Mouse (Mus musculus) cerebellum, postnatal 36 days (tissue): ENCODE results near the gene 5730596B20Rik.

Experiments
- DNase-seq, 2 experiments: peaks; one replicate each; pipeline ENCODE4 v3.0.0; 2021 to 2022; ENCODE audit warnings: mixed read lengths in 2 of 2

The 5730596B20Rik gene

GRCm38 (mm10) chr6:52177061-52177735 lies at the start of gene 5730596B20Rik:
TSS of gene 5730596B20Rik (plus strand) at chr6:52177498.
- DNase-seq: no peak

DNA sequence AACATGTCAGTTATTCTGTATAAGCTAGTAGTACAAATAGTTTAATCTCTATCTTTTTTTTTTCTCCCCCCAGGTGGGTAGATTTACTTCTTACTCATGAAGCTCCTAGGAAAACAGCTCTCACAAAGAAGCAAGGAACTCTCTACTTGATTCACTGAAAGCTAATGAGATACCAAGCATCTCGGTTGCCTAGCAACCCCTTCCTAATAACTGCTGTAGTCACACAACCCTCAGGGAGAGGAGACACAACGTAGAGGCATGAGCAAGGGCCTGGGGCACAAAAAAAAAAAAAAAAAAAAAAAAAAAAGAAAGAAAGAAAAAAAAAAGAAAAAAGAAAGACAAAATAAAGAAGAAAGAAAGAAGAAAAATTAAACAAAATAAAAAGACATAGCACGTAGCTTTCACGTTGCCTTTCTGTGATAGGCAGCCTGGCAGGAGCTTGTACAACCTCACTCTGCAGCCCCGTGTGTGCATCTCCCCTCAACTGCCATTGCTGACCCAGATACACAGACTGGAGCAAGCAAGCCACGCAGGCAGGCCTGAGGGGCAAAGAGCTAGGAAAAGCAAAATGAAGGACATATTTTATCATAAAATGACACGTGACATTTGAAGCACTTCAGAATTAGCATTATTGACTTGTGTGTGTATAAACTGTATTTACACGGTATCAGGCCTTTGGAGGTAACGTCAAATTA lies 39.3 kb upstream of the 5730596B20Rik start:
- DNase-seq: no peak

DNA sequence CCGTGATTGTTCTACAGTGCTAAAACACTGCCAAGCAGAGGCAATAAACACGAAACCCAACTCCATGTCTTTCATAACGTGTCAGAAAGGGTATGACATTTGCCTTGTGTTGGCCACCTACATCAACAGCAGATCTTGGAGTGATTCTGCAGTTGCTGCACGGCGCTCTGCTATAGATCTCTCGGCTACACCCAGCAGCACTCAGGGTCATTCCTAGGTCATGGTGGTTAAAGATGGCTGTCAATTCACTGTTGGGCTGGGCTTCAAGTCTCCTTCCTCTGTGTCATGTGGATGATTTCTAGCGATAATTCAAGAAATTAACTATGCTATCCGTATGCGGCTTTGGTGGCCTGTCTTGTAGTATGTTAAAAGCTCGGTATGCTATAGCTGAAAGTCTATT lies 38.7 kb upstream of the 5730596B20Rik start:
- DNase-seq: no peak

GRCm38 (mm10) chr6:52139115-52139514 lies 38.2 kb upstream of the 5730596B20Rik start:
- DNase-seq: no peak

GRCm38 (mm10) chr6:52150401-52150966 lies 26.8 kb upstream of the 5730596B20Rik start:
- DNase-seq: no peak

DNA sequence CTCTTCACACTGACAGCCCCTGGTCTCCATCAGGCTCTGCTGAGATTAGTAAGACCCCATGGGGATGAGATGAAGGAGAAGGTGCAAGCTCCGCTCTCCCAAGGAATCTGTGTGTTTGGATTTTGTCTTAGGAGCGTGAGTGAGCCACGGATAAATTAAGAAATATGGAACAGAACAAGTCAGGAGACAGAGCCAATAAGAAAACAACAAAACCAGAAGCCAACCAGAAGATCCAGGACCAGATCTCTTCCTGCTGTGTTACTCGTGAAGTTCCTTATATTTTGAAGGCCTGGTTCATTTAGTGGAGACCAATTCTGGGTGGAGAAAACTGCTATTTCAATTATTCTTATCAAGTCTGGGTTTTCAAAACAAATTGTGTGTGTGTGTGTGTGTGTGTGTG lies 25.7 kb upstream of the 5730596B20Rik start:
- DNase-seq: no peak

GRCm38 (mm10) chr6:52152226-52153193 lies 24.8 kb upstream of the 5730596B20Rik start:
- DNase-seq: no peak

- DNase-seq: no peak
These were observed 24.0 kb upstream of the 5730596B20Rik start for GRCm38 (mm10) chr6:52153270-52153669.

DNA sequence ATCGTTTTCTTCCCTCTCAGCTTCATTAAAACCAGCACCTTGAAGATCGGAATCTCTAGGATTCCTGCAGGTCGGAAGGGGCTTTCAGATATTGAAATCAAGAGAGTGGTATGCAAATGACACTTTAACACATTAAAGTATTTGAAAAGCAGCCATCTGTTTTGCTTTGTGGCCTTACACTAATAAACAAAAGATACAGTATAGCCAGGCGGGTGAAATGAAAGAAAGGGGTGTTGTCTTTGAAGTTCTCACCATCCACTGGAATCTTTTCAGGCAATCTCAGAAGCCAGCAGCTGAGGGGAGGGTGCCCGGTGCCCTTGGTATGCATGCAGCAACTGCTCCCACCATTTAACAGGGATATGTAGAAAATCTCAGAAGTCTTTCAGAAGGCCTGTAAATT lies 23.3 kb upstream of the 5730596B20Rik start:
- DNase-seq: no peak

- no peak for DNase-seq
These were observed 21.8 kb upstream of the 5730596B20Rik start for GRCm38 (mm10) chr6:52155471-52155870.

DNA sequence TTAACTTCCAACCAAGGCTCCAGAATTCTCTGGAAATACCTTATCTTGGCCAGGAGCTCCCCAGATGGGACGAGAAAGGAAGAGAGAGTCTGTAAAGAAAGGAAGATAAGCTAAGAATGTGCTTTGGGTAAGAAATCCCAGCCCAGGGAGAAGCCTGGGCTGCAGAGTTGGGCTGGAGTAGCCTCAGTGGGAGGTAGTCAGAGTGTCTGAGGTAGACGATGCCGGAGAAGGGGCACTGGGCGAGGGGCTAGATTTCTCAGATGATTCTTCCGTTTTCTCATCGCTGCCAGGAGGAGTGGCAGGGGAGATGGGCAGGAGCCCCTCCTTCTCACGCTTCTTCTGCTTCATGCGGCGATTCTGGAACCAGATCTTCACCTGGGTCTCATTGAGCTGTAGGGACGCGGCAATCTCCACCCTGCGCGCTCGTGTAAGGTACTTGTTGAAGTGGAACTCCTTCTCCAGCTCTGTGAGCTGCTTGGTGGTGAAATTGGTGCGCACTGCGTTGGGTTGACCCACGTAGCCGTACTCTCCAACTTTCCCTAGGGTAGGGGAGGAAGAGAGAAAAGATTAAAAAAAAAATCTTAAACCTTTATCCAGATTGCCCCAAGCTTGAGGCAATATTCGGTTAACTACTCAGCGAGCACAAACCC lies 20.6 kb upstream of the 5730596B20Rik start:
- no peak for DNase-seq

DNA sequence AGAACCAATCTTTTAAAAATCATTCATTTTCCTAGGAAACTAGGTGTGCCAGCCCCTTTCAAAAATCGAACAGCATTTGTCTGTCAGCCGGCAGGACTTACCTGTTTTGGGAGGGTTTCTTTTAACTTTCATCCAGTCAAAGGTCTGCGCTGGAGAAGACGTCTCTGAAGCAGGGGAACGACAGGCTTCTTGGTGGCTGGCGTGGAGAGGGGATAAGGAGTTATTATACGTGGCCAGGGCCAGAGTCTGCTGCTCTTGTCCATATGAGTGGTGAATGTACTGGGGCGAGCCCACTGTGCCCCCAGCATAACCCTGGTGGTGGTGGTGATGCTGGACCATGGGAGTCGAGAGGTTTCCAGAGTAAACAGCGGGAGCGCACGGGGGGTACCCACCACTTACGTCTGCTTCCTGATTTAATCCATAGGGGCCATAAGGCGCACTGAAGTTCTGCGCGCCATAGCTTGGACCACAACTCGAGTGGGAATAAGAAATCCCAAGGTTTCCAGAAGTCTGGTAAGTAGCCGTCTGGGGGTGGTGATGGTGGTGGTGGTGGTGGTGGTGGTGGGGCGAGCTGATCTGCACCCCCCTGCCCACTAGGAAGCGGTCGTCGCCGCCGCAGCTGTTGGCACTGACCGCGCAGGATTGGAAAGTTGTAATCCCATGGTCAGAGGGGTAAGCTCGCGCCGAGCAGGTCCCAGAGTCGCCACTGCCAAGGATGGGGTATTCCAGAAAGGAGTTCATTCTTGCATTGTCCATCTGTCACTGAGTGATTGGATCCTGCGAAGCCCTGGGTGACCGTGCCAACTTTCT lies 19.6 kb upstream of the 5730596B20Rik start:
- DNase-seq: no peak

- no peak for DNase-seq
These were observed 18.8 kb upstream of the 5730596B20Rik start, which contains the start of gene Hoxa1 for GRCm38 (mm10) chr6:52158276-52159051. TSS of gene Hoxa1 (minus strand) at chr6:52158317.

- no peak for DNase-seq
These were observed 18.0 kb upstream of the 5730596B20Rik start for GRCm38 (mm10) chr6:52159164-52159761.

DNA sequence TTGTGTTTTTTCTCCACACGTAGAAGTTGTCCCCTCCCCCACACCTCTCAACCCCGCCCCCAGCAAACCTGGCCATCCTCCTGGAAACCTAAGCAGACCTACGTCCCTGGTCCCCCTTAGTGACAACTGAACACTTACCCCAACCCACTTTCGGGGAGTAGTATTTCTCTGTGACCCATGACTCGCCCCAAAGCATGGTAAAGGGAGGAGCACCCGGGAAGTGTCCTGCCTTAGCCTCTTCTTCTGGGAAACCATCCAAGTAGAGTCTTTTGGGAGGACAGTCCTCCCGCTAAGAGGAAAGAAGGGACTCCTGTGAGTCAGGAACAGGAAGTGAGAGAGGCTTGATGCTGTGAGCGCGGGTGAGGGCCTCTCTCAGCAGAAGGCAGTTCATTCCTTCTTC lies 17.3 kb upstream of the 5730596B20Rik start:
- DNase-seq: no peak

DNA sequence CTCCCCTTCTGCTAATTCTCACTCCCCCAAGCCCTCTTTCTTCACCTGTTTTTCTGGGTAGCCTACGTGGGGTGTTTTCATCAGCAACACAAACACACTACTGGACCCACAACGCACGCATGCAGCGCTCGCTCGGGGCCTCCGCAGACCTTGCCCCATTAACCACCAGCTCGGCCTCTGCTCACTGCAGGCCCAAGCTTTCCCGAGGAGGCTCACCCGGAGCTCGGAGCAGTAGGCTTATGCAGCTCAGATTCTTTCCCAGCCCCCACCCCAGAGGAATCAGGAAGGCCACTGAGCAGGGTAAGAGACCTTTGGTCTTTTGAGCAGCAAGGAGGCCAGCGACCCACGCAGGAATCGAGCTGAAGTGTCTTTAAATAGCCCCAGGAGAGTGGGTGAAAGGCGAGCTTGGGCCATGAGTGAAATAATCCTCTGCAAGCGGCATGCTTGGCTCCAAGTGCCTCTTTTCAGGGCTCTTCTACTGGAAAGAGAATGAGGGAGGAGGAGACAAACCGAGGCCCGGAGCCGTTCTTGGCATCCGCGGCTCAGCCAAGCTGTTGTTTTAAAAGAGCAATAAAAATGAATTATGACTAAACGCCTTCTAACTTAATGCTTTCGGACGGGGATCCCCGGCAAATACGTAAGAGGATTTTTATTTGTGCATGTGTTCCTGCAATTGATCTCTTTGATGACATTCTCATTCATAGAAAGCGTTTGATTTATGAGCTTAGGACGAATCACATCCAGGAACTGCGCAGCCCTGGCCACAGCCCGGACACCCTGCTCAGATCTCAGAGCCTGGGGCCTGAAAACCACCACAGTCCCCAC lies 16.6 kb upstream of the 5730596B20Rik start:
- DNase-seq: no peak

GRCm38 (mm10) chr6:52161336-52162092 lies 15.8 kb upstream of the 5730596B20Rik start:
- no peak for DNase-seq

DNA sequence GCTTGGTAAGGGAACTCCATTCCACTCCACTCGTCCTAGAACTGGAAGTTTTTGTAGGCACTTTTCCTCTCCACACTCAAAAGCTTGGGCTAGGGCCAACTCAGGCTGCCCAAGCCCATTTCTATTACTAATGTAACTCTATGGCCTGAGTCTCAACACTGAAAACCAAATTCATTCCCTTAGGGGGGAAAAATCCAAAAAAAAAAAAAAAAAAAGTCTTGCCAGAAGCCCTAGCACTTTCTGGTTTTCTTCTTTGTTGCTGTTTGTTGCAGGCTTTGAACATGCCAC lies 15.3 kb upstream of the 5730596B20Rik start:
- no peak for DNase-seq
